Mouse (Mus musculus): Measurements from ENCODE around the gene Ddhd1.

DNA sequence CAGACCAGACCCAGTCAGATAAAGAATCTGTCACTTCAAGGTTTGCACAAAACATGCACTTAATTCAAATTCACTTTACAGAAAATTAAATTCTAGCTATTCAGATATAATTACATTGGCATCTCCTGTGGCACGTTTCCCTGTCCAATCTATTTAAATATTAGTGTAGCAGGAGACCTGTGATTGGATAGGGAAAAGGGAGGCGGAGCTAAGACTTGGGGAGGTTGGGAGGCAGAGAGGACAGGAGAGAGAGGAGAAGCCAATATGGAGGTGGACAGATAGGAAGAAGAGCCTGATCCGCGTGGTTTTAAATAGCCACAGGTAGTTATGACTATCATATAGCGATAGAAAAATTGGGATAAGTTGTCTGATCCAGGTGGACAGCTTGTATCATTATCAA is 19.2 kb downstream of the Ddhd1 start:
- TF ChIP-seq CTCF (IDR thresholded peaks at IDR 0.05; ENCODE audit: low read depth, low read length): no peak
- no peak for TF ChIP-seq POLR2A (IDR thresholded peaks at IDR 0.05; ENCODE audit: insufficient read depth, low read length)
- TF ChIP-seq EP300 (IDR thresholded peaks at IDR 0.05; ENCODE audit: insufficient read depth, low read depth, low read length): no peak
